Mouse (Mus musculus) hindbrain, embryonic 14.5 days (tissue): Measurements from ENCODE around the gene Tgfbr2. TPM values are rescaled to one million over a fixed set of nuclear protein-coding genes. Genes with fewer than 3 reads are reported as not detected.
A peak's percentile ranks its signal among the peaks of the same experiment; 100 is the strongest.

Experiments
- ATAC-seq: fragments of 200-750 bp; cut with Nextera tagmentation; 2 replicates; pipeline ENCODE4 v1.8.0; 2017; ENCODE audit warnings: moderate number of reproducible peaks, mild to moderate bottlenecking, moderate TSS enrichment, moderate library complexity; ENCODE audit not compliant: low FRiP score
- DNase-seq: peaks from one replicate; pipeline ENCODE4 v3.0.0-alpha.2; 2015; ENCODE audit warnings: low spot score
- H3K27ac ChIP-seq: fragments of 300-500 bp; sonication (generic); 2 replicates; pipeline ENCODE4 v1.5.1; 2014; ENCODE audit warnings: mild to moderate bottlenecking, moderate library complexity
- H3K27me3 ChIP-seq: fragments of 300-500 bp; sonication (generic); 2 replicates; pipeline ENCODE4 v1.6.1; 2014; ENCODE audit warnings: mild to moderate bottlenecking, low read length, mixed read lengths; ENCODE audit not compliant: control insufficient read depth, insufficient read depth
- H3K36me3 ChIP-seq: fragments of 300-500 bp; sonication (generic); replicated peaks from 2 replicates; pipeline ENCODE4 v1.6.1; 2014; ENCODE audit not compliant: control insufficient read depth, insufficient read depth
- H3K4me1 ChIP-seq: fragments of 300-500 bp; sonication (generic); replicated peaks from 2 replicates; pipeline ENCODE4 v1.6.1; 2014; ENCODE audit warnings: antibody characterized with exemption, low read length, mixed read lengths; ENCODE audit not compliant: control insufficient read depth, insufficient read depth
- H3K4me2 ChIP-seq: fragments of 300-500 bp; sonication (generic); replicated peaks from 2 replicates; pipeline ENCODE4 v1.6.1; 2014; ENCODE audit warnings: mild to moderate bottlenecking, moderate library complexity
- H3K4me3 ChIP-seq: fragments of 300-500 bp; sonication (generic); replicated peaks from 2 replicates; pipeline ENCODE4 v1.5.1; 2014; ENCODE audit warnings: mild to moderate bottlenecking, low read length
- H3K9ac ChIP-seq: fragments of 300-500 bp; sonication (generic); 2 replicates; pipeline ENCODE4 v1.6.1; 2014
- H3K9me3 ChIP-seq: fragments of 300-500 bp; sonication (generic); 2 replicates; pipeline ENCODE4 v1.6.1; 2016; ENCODE audit warnings: low read length; ENCODE audit not compliant: control insufficient read depth
- WGBS: fragments of 180-500 bp; shearing (Covaris S2); extraction: QIAGEN DNeasy Blood & Tissue Kit; methylation state at CpG from one replicate; pipeline ENCODE4 v1.1.7; 2014; 5-methylcytosine and 5-hydroxymethylcytosine counted together
- polyA plus RNA-seq: library from polyadenylated mRNA; unstranded; fragments of >200 nt; fragmentation: Nextera tagmentation; extraction: Ambion mirVana; gene quantifications from 2 replicates; pipeline ENCODE4 v1.2.1, GENCODE M21; 2014

Gene Tgfbr2
- polyA plus RNA-seq, 1 experiment from 2014 or later: 11.4 TPM

DNA sequence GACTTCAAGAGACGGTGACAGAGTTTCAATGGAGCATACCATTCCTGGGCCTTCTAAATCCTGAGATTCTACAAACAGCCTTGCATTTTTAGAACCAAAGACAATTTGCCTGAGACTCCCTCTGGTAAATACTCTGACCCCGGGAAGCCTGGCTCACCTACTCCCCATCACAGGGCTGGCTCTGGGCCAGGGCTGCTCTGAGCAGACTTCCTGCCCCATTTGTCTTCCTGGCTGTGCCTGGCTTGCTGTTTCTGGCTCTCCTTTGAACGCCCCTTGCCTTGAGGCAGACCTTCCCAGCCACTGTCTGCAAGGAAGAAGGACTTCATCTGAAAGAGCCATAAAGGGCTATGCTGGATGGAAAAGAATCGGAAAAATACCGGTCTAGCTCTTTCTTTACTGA is 83.2 kb downstream of the Tgfbr2 start:
- Histone ChIP-seq H3K27ac (no peak overlapping the region), H3K4me1 (no peaks in the 10 kb centered on the region; the same call in 1 of the 2 replicates), H3K4me2 (no peak overlapping the region), H3K9ac (no peak overlapping the region), H3K9me3 (no peaks in the 10 kb centered on the region), H3K27me3 (no peaks in the 10 kb centered on the region), H3K36me3 (no peaks in the 10 kb centered on the region), H3K4me3 (no peak overlapping the region)
- DNase-seq (no peak), ATAC-seq (no peak)
- 66% methylated on average over 5 of the region's 5 CpGs for WGBS

DNA sequence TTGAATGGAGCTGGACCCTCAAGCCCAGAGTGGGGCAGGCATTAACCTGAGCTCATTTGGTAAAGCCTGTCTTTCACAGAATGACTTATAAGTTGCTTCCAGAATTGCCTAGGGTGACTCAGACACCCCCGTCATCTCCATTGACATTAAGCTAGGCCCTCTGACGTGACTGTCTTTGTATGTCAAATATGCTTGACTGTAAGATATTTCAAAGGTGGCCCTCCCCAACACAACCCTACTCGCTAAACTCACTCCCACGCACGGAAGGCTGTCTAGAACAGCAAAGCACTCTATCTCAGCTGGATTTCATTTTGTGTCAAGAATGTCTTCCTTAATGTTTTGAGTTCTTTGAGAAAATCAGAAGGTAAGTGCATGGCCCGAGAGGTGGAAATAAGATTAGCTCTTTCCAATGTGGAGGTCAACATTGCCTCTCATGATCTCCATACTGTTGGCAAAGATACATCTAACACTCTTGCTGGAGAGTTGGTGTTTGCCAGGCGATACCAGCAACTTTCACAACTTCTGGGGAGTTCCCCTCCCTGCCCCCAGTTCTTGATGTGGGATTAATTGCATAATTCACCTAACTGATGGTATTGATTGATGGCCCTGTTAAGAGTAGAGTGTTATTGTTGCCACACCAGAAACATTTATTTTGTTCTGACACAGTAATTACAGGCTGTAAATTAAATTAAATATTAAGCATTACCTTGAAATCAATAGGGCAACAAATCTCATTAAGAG is 83.9 kb downstream of the Tgfbr2 start:
- Histone ChIP-seq H3K9ac (no peak overlapping the region), H3K27ac (no peak overlapping the region), H3K4me2 (no peak overlapping the region), H3K27me3 (no peaks in the 10 kb centered on the region), H3K36me3 (no peaks in the 10 kb centered on the region), H3K4me1 (no peaks in the 10 kb centered on the region; the same call in 1 of the 2 replicates), H3K4me3 (no peak overlapping the region), H3K9me3 (no peaks in the 10 kb centered on the region)
- WGBS: 89% methylated on average over 7 of the region's 7 CpGs
- ATAC-seq (no peak), DNase-seq (no peak)

GRCm38 (mm10) chr9:116090296-116090695 is 84.9 kb downstream of the Tgfbr2 start:
- DNase-seq: no peak
- H3K4me3 ChIP-seq: no peak overlapping the region
- no peaks in the 10 kb centered on the region; the same call in 1 of the 2 replicates for H3K4me1 ChIP-seq
- H3K9me3 ChIP-seq: no peaks in the 10 kb centered on the region
- H3K36me3 ChIP-seq: no peaks in the 10 kb centered on the region
- WGBS: 74% methylated on average over 9 of the region's 9 CpGs
- no peak overlapping the region for H3K9ac ChIP-seq
- no peaks in the 10 kb centered on the region for H3K27me3 ChIP-seq
- H3K4me2 ChIP-seq: no peak overlapping the region
- ATAC-seq: no peak
- H3K27ac ChIP-seq: no peak overlapping the region

DNA sequence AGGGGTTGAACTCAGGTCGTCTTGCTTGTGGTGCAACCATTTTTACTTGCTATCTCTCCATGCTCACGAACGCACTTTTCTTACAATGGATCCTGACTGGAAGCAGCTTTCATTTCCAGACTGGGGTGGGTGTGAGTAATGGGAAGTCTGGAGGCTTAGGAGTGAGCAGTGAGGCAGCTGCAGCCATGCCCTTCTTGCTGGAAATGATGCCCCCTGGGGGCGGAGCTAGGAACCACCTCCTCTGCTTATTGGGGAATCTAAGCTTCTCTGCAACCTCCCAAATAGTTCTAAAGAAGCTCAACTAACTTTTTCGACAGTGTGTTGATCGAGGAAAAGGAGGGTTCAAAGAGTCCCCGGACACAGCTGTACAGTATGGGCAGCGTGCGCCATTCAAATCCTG is 86.2 kb downstream of the Tgfbr2 start:
- Histone ChIP-seq H3K4me2 (no peak overlapping the region), H3K4me1 (no peaks in the 10 kb centered on the region; the same call in 1 of the 2 replicates), H3K36me3 (no peaks in the 10 kb centered on the region), H3K27ac (no peak overlapping the region), H3K9me3 (no peaks in the 10 kb centered on the region), H3K4me3 (no peak overlapping the region), H3K9ac (no peak overlapping the region), H3K27me3 (no peaks in the 10 kb centered on the region)
- WGBS: 80% methylated on average over 9 of the region's 9 CpGs
- DNase-seq (no peak), ATAC-seq (no peak)

DNA sequence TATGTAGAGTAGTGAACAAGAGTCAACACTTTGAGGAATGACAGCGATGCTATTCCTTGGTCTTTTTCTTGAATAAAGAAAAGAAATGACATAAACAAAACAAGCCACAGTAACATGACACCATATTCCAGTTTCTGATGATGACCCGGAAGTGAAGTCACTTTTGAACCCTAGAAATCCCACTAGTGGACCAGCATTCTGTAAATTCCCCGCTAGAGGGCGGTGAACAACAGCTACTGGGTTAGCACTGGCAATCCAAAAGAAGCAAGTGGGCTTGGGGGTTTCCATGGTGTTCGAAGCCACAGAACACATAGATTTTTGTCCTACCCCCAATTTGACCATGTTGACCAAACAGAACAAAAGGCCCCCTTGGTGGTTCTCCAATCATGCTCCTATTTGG is 87.3 kb downstream of the Tgfbr2 start:
- Histone ChIP-seq H3K9me3 (no peaks in the 10 kb centered on the region), H3K36me3 (no peaks in the 10 kb centered on the region), H3K9ac (no peak overlapping the region), H3K4me2 (no peak overlapping the region), H3K27ac (no peak overlapping the region), H3K27me3 (no peaks in the 10 kb centered on the region), H3K4me1 (no peaks in the 10 kb centered on the region; the same call in 1 of the 2 replicates), H3K4me3 (no peak overlapping the region)
- WGBS: 43% methylated on average over 5 of the region's 5 CpGs
- ATAC-seq (no peak), DNase-seq (peak; percentile 80)

GRCm38 (mm10) chr9:116087263-116087662 is 87.9 kb downstream of the Tgfbr2 start:
- H3K27ac ChIP-seq: no peak overlapping the region
- ATAC-seq (no peak), DNase-seq (no peak)
- no peak overlapping the region for H3K9ac ChIP-seq
- H3K9me3 ChIP-seq: no peaks in the 10 kb centered on the region
- WGBS: 94% methylated on average over 5 of the region's 5 CpGs
- no peaks in the 10 kb centered on the region for H3K36me3 ChIP-seq
- no peak overlapping the region for H3K4me3 ChIP-seq
- H3K4me2 ChIP-seq: no peak overlapping the region
- H3K4me1 ChIP-seq: no peaks in the 10 kb centered on the region; the same call in 1 of the 2 replicates
- no peaks in the 10 kb centered on the region for H3K27me3 ChIP-seq

- DNase-seq: no peak
- H3K27me3 ChIP-seq: no peaks in the 10 kb centered on the region
- no peak overlapping the region for H3K9ac ChIP-seq
- H3K36me3 ChIP-seq: no peaks in the 10 kb centered on the region
- 94% methylated on average over 6 of the region's 6 CpGs for WGBS
- H3K4me1 ChIP-seq: no peaks in the 10 kb centered on the region; the same call in 1 of the 2 replicates
- H3K4me3 ChIP-seq: no peak overlapping the region
- no peaks in the 10 kb centered on the region for H3K9me3 ChIP-seq
- no peak overlapping the region for H3K27ac ChIP-seq
- ATAC-seq: no peak
- no peak overlapping the region for H3K4me2 ChIP-seq
These were observed 89.2 kb downstream of the Tgfbr2 start for GRCm38 (mm10) chr9:116085999-116086398.

DNA sequence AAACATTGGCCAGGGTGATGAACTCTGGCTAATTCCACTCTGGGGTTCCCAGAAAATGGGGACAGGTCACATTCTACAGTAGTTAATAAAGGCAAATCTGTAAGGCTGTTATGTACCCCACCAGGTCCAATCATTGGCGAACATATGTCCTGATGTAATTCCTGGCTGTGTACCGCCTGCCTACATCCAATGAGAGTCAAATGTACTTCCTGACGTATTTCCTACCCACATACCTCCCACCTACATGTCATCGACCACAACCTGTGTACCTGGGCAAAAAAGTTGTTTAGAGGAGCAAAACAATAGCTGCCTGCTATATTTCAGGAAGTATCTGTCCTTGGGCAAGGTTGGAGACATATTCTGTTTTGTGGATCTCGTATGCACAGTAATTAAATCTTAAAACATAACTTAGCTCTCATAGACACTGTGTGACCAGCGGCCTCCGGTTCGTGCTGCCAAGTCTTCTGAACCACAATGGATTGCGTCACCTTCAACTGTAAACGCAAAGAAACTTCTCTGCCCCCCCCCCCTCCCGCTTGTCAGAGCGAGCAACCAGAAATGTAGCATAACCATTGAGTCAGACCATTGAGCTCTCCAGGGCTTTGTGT is 90.7 kb downstream of the Tgfbr2 start:
- Histone ChIP-seq H3K4me3 (no peak overlapping the region), H3K4me2 (no peak overlapping the region), H3K27me3 (no peaks in the 10 kb centered on the region), H3K27ac (no peak overlapping the region), H3K9ac (no peak overlapping the region), H3K9me3 (no peaks in the 10 kb centered on the region), H3K36me3 (no peaks in the 10 kb centered on the region), H3K4me1 (no peaks in the 10 kb centered on the region)
- ATAC-seq (no peak), DNase-seq (no peak)
- WGBS: 92% methylated on average over 12 of the region's 12 CpGs

DNA sequence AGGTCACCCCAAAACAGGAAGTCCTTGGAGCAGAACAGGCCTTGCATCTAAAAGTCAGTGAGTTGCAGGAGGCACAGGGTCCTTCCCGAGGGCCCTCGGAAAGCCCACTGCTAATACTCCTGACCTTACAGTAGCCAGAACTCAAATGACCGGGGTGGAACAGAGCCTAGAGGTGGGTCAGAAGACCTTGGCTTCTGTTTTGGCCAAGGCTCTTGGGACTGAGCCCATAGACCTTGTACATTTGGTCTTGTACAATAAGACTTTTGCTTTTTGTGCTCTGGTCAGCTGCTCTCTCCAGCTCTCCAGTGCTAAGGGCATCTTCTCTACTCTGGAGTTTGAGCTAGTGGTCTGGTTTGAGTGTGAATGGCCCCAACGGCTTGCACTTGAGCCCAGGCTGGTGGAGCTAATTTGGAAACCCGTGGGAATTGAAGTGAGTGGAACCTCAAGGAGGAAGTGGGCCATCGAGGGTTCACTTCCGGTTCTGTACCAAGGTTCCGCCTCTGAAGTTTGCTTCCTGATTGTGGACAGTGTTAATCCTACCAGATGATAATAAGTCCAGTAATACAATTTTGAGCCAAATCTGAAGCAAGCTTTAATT is 91.3 kb downstream of the Tgfbr2 start:
- Histone ChIP-seq H3K9ac (no peak overlapping the region), H3K27me3 (no peaks in the 10 kb centered on the region)

More for the DNA sequence above, 91.3 kb downstream of the Tgfbr2 start:
- no peaks in the 10 kb centered on the region for H3K4me1 ChIP-seq
- H3K9me3 ChIP-seq: no peaks in the 10 kb centered on the region
- WGBS: 93% methylated on average over 8 of the region's 8 CpGs
- H3K4me2 ChIP-seq: no peak overlapping the region
- DNase-seq (no peak), ATAC-seq (no peak)
- H3K4me3 ChIP-seq: no peak overlapping the region
- H3K36me3 ChIP-seq: no peaks in the 10 kb centered on the region
- no peak overlapping the region for H3K27ac ChIP-seq
